Mouse (Mus musculus) spleen, adult 12 weeks (tissue): ENCODE results near the gene Rabgap1l.

Experiments
- DNase-seq: peaks from one replicate; pipeline ENCODE4 v3.0.0; 2022; ENCODE audit warnings: low spot score

Gene Rabgap1l

GRCm38 (mm10) chr1:160787926-160788325 is 5.1 kb downstream of the Rabgap1l start:
- DNase-seq, result no peak

- no peak for DNase-seq
These were observed 5.8 kb downstream of the Rabgap1l start for GRCm38 (mm10) chr1:160787164-160787563.

- DNase-seq, result no peak
These were observed 6.4 kb downstream of the Rabgap1l start for GRCm38 (mm10) chr1:160786571-160786970.

- DNase-seq, result no peak
These were observed 7.3 kb downstream of the Rabgap1l start for GRCm38 (mm10) chr1:160785681-160786225.

GRCm38 (mm10) chr1:160784122-160784521 is 8.9 kb downstream of the Rabgap1l start:
- DNase-seq, result no peak

- no peak for DNase-seq
These were observed 18.8 kb downstream of the Rabgap1l start for GRCm38 (mm10) chr1:160774166-160774565.

GRCm38 (mm10) chr1:160765565-160765964 is 27.4 kb downstream of the Rabgap1l start:
- DNase-seq, result no peak

GRCm38 (mm10) chr1:160758243-160758642 is 34.8 kb downstream of the Rabgap1l start:
- DNase-seq, result peak; percentile 49

GRCm38 (mm10) chr1:160755359-160755758 is 37.7 kb downstream of the Rabgap1l start:
- no peak for DNase-seq

- no peak for DNase-seq
These were observed 42.4 kb downstream of the Rabgap1l start for GRCm38 (mm10) chr1:160750629-160751028.

GRCm38 (mm10) chr1:160746786-160747185 is 46.2 kb downstream of the Rabgap1l start:
- DNase-seq, result no peak

GRCm38 (mm10) chr1:160745238-160745930 is 47.6 kb downstream of the Rabgap1l start:
- DNase-seq, result no peak

- no peak for DNase-seq
These were observed 49.0 kb downstream of the Rabgap1l start for GRCm38 (mm10) chr1:160744009-160744408.

GRCm38 (mm10) chr1:160743229-160743628 is 49.8 kb downstream of the Rabgap1l start:
- DNase-seq, result peak; percentile 15

- DNase-seq, result no peak
These were observed 52.4 kb downstream of the Rabgap1l start for GRCm38 (mm10) chr1:160740650-160741049.

GRCm38 (mm10) chr1:160734743-160735142 is 58.3 kb downstream of the Rabgap1l start:
- no peak for DNase-seq

- no peak for DNase-seq
These were observed 63.1 kb downstream of the Rabgap1l start for GRCm38 (mm10) chr1:160729944-160730343.

GRCm38 (mm10) chr1:160717742-160718141 is 75.3 kb downstream of the Rabgap1l start:
- DNase-seq, result no peak

GRCm38 (mm10) chr1:160714685-160715084 is 78.3 kb downstream of the Rabgap1l start:
- no peak for DNase-seq

- DNase-seq, result no peak
These were observed 79.1 kb downstream of the Rabgap1l start for GRCm38 (mm10) chr1:160713887-160714286.

GRCm38 (mm10) chr1:160713383-160713782 is 79.6 kb downstream of the Rabgap1l start:
- no peak for DNase-seq

- DNase-seq, result no peak
These were observed 82.5 kb downstream of the Rabgap1l start for GRCm38 (mm10) chr1:160710539-160710938.

GRCm38 (mm10) chr1:160704596-160704995 is 88.4 kb downstream of the Rabgap1l start:
- no peak for DNase-seq

GRCm38 (mm10) chr1:160703813-160704212 is 89.2 kb downstream of the Rabgap1l start:
- no peak for DNase-seq
